Mouse (Mus musculus) skeletal muscle tissue, adult 2 months (tissue): ENCODE data around the gene Anapc2.

ENCODE experiments used
- DNase-seq: peaks from one replicate; pipeline ENCODE4 v3.0.0-alpha.2; 2012; ENCODE audit warnings: low read depth, low spot score

The Anapc2 gene

DNA sequence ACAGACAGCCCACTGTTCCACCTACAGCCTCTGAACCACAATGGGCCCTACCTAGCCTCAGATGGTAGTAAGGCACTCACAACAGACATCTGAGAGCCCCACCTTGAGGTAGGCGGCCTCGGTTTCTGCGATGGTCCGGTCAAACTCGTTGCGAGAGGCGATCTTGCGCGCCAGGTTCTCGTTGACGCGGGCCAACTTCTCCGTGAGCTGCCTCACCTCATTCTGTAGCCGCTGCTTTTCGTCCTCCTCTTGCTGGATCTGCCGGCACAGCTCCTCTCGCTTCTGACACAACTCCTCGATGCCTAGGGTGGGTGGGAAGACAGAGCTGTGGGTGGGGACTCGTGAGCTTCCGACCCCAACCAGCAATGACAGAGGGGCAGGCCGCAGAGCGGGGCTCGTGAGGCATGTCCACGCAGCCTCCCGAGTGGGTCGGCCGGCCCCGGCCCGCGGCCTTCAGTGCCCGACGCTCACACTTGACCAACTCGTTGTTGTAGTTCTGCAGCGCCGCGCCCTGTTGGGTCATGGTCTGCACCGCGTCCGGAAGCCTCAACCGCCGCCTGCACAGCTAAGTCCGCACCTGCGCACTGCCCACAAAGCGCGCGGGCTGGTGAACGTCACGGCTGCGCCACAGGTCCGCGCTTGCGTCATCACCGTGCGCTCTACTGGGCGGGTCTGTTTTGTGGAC lies at the start of gene Anapc2, which contains the start of gene Ssna1:
Gene Anapc2 (plus strand): TSS at position 652 of the 685 bp plus-strand sequence.
Gene Ssna1 (minus strand): TSS at position 612 of the 685 bp plus-strand sequence.
- DNase-seq = peak; percentile 96

DNA sequence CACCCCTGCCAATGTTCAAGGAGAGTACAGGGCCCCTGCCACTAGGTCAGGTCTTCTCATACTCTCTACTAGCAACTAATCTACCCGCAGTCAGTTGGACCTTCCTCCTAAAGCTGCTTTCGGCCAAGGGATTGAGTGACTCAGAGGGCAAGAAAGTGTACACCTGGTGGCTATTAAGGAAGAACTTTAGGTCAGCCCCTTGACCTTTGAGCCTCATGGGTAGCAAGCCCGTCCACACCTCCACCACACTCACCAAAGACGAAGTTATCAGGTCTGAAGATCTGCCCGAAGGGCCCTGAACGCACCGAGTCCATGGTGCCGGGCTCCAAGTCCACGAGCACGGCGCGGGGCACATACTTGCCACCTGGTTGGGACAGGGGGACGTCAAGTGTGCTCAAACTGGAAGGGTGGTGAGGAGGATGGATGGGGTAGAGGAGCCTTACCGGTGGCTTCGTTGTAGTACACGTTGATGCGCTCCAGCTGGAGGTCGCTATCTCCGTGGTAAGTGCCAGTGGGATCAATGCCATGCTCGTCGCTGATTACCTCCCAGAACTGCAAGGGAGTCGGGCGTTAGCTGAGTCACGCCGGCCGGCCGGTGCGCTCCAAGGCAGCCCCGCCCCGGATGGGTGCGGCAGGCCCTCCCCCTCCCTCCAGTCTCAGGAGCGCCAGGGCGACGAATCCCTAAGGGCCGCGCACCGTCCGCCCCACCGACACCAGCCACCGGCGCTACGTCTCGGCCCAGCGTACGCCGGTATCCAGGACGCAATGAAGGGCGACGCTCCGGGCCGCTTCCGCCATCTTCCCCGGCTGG lies 48.4 kb upstream of the Anapc2 start:
- DNase-seq = peak; percentile 86

DNA sequence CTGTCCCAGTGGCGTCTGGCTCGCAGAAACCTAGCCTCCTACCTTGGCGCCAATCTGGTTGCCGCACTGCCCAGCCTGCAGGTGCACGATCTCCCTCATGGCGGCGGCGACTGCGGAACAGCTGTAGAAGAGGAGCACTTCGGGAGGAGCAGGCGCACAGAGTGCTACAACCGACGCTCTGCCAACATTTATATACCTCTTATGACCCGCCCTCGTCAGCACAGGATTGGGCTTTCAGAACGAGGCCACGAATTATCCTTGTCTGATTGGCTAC lies 47.8 kb upstream of the Anapc2 start, which contains the start of gene Tubb4b:
Gene Tubb4b (minus strand): TSS at position 211 of the 274 bp plus-strand sequence.
- DNase-seq = no peak

DNA sequence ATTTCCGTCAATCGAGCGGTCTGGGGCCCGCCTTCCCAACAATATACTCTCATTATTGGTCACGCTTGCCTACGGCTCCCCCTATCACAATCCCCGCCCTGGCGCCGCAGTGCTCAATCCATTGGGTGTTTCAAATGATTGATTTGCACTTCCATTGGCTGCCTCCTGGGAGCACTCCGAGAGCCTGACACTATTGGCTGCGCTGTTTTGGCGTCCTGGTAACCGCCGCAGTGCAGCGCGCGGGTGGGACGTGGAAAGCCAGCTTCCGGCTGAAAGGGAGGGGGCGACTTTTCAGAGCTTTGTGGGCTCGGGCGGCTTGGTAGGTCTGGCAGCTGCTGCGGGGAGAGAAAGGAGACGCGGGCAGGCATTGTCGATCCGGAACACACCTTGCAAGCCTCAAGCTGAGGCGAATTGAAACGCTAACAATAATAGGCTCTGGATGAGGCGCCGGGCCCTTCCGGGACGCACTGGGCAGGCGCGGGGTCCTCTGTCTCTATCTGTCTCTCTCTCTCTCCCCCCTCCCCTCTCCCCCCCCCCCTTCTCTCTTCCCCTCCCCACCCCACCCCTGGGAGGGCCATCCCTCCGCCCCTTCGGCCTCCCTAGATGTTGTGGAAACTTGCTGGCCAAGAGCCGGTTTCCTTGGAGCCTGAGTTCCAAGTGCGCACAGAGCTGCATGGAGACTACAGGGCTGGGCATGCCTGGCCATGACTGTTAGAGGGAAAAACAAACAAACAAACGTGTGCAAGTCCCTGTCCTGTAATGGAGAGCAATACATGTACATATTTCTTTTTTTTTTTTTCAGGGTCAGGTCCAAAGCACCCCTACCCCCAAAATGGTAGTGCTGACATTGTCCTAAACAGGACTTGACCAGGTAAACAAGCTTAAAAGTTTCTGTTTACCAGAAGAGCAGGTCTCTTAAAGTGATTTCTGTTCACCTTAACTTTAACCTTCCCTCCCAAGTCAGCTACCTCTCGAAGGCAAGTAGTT lies 47.2 kb upstream of the Anapc2 start:
- DNase-seq = peak; percentile 100

DNA sequence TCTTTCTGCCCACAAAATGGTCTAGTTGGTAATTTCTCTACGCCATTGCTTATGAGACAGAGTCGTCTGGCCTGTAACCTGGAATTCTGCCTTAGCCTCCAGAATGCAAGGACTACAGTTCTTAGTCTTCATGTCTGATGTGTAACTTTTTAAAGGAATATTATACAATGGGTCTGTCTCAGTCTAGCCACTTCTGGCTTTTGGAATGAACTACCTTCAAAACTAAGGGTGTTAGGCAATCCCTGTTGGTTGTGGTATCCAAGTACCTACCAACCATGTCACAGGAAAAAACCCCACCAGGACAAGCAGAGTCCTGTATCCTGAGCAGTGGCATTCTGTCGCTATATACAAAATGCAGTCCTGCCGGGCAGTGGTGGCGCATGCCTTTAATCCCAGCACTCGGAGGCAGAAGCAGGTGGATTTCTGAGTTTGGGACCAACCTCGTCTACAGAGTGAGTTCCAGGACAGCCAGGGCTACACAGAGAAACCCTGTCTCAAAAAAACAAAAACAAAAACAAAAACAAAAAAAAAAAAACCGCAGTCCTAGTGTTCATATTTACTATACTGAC lies 46.4 kb upstream of the Anapc2 start:
- no peak for DNase-seq

DNA sequence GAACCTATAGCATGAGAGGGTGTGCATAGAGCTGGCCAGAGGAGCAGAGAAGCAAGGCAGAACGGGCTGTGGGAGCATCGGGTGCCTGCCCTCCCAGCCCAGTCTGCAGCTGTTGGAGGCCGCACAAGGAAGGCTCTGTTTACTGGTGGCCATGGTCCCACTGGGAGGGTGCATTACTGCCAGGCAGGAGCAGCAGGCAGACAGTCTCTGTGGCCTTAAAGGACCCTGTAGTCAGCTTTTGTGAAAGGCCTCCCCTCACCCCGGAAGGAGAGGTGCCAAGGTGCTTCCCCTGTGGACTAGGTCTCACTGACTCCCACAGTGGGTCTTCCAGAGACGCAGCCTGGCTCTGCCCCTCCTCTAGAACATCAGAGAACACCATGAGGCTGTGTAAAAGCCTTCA lies 45.4 kb upstream of the Anapc2 start:
- DNase-seq = peak; percentile 80

DNA sequence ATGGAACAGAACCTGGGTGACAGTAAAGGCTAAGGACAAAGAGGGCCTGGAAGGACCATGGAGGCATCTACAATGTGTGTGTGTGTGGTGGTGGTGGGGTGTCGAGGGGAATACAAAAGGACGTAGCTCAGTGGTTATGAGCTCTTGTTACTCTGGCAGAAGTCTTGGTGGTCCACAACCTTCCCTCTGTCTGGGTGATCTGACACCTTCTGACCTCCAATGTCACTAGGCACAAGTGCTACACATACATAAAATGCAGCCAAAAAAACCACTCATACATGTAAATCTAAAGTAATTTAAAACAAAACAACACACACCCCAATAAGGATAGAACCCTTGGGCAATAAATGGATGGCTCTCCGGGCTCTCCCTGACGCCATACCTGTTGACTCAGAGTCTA lies 44.9 kb upstream of the Anapc2 start:
- DNase-seq = no peak

DNA sequence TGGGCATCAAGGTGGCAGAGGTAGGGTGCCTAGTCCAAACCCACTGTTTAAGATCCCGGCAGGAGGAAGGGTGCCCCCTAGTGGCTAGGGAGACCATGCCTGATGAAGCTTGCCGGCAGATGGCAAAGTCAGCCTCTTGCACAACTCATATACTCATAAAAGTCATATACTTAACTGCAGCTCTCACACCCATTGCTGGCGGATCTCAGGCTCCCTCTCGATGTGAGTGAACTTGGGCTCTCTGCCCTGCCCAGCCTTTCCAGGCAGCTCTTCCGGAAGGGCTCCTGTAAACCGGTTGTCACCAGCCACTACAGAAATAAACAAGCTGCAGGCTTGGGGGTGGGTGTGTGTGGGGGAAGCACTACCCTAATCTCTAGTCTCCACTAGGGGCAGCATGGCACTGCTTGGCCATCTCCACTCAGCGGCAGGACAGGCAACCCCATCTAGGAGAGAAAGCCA lies 43.8 kb upstream of the Anapc2 start:
- peak; percentile 88 for DNase-seq

DNA sequence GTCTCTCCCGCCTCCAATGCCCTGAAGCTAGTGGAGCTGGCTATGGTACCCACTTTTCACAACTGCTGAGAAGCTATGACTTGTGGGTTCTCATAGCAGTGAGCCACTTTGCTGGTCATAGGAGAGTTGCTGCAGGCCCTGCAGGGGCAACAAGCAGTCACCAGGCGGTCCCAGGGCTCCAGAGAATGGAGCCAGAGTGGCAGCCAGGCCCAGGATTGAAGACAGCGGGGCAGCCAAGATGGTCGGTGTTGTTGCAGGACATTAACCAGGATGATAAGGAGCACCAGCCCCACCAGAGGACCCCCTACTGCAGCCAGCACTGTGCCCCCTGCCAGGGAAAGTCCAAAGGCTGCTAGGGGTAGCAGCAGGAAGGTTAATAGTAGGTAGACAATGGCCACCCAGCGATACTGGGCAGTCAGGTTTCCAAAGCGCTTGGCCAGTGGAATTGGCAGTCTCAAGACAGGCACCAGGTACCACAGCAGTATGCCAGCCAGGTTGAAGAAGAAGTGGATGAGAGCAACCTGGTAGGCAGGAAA lies 43.2 kb upstream of the Anapc2 start:
- no peak for DNase-seq

DNA sequence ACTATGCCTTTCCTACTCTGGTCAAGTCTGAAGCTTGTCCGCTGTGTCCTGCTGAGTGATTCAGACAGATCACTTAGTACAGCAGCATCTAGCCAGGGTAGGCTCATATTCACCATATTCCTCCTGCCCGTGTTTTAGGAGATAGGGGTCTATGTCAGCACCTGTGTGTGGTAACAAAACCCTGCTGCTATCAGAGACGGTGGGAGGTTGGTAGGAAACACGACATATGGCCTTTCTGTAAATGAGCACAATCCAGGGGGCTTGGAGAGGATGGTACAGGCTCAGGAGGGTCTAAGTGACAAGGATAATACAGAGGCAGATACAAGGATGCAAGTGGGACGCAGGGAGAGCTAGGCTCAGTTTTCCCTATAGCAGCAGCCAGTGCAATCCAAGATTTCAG lies 42.7 kb upstream of the Anapc2 start:
- no peak for DNase-seq

DNA sequence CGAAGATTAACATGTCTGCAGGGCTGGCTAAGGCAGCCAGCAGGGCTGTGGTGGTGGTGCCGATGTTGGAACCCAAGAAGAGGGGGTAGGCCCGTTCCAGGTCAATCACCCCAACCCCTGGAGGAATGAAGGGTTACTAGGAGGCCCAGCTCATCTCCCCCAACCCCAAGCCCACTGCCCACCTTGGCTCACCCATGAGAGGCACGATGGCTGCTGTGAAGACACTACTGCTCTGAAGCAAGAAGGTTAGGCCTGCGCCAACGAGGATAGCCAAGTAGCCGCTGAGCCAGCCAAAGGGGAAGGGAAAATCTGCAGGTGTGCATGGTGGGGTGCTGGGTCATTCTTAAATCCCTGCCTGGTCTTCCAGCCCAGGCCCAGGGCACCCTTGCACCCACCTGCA lies 41.7 kb upstream of the Anapc2 start:
- DNase-seq = no peak

DNA sequence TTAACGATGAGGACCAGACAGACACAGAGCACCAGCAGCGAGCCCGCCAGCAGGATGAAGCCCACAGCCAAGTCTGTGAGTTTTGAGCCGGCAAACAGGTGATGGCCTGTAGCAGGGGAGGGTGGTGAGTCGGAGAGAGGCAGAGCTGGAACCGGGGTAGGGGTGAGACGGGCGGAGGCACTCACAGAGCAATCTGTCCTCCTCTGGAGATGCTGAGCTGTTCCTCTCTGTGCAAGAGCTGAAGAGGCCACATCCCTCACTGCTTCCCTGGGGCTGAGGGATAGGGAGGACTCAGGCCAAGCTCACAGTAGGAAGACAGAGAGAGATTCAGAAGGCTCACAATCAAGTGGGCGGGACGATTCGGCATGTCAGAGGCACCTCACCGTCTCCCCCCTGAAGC lies 41.2 kb upstream of the Anapc2 start:
- DNase-seq = no peak

DNA sequence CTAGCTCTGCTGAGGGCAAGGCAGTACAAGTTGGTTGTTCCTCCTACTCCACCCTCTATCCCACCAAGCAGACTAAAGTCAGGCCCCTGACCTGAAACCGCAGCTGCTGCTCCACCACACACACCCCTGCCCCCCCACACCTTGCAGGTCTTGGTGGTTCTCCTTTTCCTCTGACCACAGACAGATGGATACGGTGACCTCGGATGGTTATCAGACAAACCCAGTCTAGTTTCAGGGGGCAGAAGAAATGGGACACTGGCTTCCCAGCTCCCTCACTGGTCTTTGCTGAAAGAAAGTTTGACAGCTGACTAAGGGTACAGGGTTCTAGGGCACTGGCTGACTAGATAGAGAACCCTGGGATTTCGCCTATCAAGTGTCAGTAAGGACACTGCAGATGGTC lies 38.9 kb upstream of the Anapc2 start:
- no peak for DNase-seq

DNA sequence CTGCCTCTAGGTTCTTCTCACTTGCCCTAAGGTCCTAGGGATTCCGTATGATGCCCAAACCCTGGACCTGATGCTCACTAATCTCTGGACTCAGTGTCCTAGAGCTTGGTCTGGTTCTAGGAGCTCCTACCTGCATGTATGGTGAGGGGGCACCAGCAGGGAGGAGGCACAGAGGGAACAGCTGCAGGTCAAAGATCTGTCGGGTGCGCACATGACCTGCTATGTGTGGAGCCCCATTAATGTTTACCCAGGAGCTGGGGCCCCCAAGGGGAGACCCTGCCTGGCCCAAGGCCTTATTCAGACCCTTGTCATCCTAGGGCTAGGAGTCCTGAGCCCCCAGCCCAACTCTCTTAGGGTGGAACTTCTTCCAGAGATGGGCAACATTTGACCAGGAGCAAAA lies 38.2 kb upstream of the Anapc2 start, which contains the start of gene Slc34a3:
Gene Slc34a3 (minus strand): TSS at position 315 of the 400 bp plus-strand sequence.
- DNase-seq = no peak

DNA sequence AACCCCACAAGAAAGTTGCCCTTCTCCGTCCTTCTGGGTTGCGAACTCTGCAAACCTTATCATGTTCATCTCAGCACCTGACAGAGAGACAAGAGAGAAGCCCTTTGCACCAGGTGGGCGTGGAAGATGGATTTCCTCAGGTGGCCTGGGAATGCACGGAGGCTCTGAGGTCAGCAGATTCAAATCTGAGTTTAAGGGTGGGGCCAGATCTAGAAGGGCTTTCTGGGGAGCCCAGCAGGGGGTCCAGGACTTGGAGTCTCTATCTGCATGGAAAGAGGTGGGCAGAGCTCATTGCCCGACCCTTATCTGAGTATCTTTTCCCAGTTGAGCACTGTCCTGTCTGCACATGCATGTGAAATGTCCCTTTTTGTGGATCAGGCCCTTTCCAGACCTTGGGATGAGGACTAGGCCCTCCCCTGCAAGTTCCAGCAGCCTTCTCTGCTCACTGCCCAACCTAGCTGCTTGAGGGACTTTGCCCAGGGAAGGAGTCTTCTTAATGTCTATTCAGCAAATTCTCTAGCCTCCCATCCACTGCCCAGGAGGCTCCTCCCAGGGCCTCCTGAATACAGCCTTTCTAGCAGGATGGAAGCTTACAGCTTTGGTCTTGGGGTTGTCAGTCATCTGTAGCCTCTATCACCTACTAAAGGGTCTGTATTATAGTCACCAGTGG lies 37.6 kb upstream of the Anapc2 start:
- DNase-seq = no peak

DNA sequence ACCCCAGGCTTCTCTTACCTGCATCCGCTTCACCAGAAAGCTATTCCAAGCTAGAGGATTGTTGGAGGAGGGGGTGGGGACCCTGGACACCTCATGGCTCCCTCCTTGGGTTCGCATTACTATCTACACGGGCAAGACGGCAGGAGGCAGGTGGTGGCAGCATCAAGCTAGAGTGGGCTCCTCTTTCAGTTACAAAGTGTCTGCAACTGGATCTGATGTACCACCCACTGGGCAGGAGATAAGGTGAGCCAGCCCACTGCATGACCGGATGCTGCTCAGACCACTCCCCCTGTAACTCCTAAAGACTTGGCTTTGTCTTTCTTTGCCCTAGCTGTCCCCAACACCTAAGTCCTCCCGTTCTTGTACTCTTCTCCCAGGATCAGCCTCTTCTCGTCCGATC lies 35.7 kb upstream of the Anapc2 start, which contains the start of gene Rnf224:
Gene Rnf224 (minus strand): TSS at position 174 of the 400 bp plus-strand sequence.
- no peak for DNase-seq

DNA sequence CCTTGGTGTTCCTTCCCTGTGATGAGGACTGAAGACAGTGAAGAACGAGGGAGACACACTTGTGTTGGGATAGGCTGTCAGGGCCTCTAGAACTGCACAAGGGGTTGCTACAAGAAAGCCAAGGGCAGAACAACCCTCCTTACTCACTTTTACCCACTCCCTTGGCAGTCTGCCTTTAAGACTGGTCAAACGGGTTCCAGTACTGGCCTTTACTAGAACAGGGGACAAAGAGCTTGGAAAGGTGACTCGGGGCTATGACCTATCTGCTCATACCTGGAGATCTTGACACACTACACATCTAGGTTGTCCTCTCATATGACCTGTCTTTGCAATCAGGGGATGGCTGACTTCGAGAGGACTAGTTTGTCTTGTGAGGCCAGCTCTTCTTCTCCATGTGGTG lies 34.8 kb upstream of the Anapc2 start:
- DNase-seq = no peak

DNA sequence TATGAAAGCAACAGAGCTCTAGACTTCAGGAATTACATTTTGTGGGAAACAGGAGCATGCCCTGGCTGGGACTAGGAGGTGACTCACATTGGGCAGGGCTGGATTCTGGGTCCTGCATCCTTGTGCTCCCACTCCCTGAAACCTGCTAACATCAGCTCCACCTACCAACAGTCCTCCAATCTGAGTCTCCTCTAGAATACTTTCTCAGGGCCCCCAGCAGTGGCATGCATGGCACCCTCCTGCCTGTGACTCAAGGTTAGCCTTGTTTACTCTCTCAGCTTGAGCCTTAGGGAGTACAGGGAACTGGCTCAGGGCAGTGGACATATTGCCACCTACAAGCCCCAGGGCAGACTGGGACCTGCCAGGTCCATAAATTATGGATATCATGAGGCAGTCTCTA lies 34.2 kb upstream of the Anapc2 start:
- DNase-seq = no peak

DNA sequence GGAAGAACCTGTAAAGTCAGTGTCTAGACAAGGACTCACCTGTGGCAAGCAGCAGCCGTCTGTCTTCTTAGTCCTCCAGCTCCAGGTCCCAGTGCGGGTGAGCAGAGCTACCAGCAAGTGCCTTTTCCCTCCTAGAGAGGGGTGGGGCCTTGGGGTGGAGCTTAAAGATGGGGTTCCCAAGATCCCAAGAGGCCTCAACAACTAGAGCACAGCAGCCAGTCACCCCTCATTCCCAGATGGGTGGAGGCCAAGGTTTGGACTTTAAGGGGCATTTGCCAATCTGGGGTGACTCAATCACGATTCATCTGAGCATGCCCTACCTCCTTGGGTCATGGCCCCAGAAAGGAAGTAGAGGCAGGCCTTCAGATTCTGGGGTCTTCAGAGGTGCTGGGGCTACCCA lies 32.5 kb upstream of the Anapc2 start:
- no peak for DNase-seq

DNA sequence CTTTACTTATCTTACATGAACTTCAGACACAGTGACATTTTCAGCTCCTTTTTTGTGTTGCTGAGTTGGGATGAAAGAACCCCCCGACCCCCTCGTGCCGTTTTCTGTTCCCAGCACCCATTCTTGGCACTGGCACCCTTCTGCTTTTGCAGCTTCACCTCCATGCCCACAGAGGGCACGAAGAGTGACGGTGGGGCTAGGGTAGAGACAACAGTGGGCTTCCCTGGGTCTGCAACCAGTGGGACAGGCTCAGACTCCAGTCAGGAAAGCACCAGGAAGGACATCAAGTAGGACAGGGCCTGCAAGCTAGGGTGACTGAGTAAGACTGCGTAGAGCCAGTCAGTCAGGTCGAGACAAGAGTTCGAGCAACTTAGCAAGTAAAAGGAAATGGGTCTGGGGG lies 32.0 kb upstream of the Anapc2 start:
- DNase-seq = no peak
